Mouse (Mus musculus): ENCODE data around the gene Tcam1. TPM values are rescaled to one million over a fixed set of nuclear protein-coding genes. Genes with fewer than 3 reads are reported as not detected.

Gene Tcam1
- polyA plus RNA-seq (2012; rRNA removed): 0.02 TPM in 1 of 2 replicates, not detected in the other

GRCm38 (mm10) chr11:106276454-106276853 lies at the start of gene Tcam1:
Gene Tcam1 (plus strand): TSS chr11:106276672.

GRCm38 (mm10) chr11:106255685-106256451 lies 20.6 kb upstream of the Tcam1 start, which contains the start of the genes Ftsj3 and Psmc5:
Gene Ftsj3 (minus strand): TSS chr11:106256079.
Gene Psmc5 (plus strand): TSS chr11:106256154.

GRCm38 (mm10) chr11:106272644-106273310 lies 3.7 kb upstream of the Tcam1 start, which contains the start of gene Smarcd2:
Gene Smarcd2 (minus strand): TSS chr11:106272972.

GRCm38 (mm10) chr11:106301765-106302164 lies 25.3 kb downstream of the Tcam1 start, which contains the start of gene Gh:
Gene Gh (minus strand): TSS chr11:106301865.

GRCm38 (mm10) chr11:106314333-106314812 lies 37.9 kb downstream of the Tcam1 start, which contains the start of gene Cd79b:
Gene Cd79b (minus strand): TSS chr11:106314762.

Other genes starting within 250 kb of the Tcam1 start
- gene Dcaf7, start 239.8 kb upstream of the Tcam1 start, polyA plus RNA-seq (2012; rRNA removed): 14.8 and 35.7 TPM in 2 replicates
- gene Taco1, start 210.6 kb upstream of the Tcam1 start, polyA plus RNA-seq (2012; rRNA removed): 5.4 and 5.7 TPM in 2 replicates
- 6.8 and 9.2 TPM in 2 replicates for gene Map3k3, start 192.1 kb upstream of the Tcam1 start, polyA plus RNA-seq (2012; rRNA removed)
- gene Gm10840, start 115.8 kb upstream of the Tcam1 start, polyA plus RNA-seq (2012; rRNA removed): not detected in 2 replicates
- gene Limd2, start 115.8 kb upstream of the Tcam1 start, polyA plus RNA-seq (2012; rRNA removed): 7.9 and 9.8 TPM in 2 replicates
- 7.9 and 8.4 TPM in 2 replicates for gene Strada, start 74.5 kb upstream of the Tcam1 start, polyA plus RNA-seq (2012; rRNA removed)
- 1.7 and 3.5 TPM in 2 replicates for gene Ccdc47, start 60.3 kb upstream of the Tcam1 start, polyA plus RNA-seq (2012; rRNA removed)
- 1.8 and 2.2 TPM in 2 replicates for gene Ddx42, start 59.7 kb upstream of the Tcam1 start, polyA plus RNA-seq (2012; rRNA removed)
- gene Ftsj3, start 20.6 kb upstream of the Tcam1 start, polyA plus RNA-seq (2012; rRNA removed): 4.1 and 4.7 TPM in 2 replicates
- 6.4 and 7.8 TPM in 2 replicates for gene Psmc5, start 20.5 kb upstream of the Tcam1 start, polyA plus RNA-seq (2012; rRNA removed)
- 47.4 and 51.9 TPM in 2 replicates for gene Smarcd2, start 3.7 kb upstream of the Tcam1 start, polyA plus RNA-seq (2012; rRNA removed)
- not detected in 2 replicates for gene Gh, start 25.2 kb downstream of the Tcam1 start, polyA plus RNA-seq (2012; rRNA removed)
- 0.47 and 1.0 TPM in 2 replicates for gene Cd79b, start 38.1 kb downstream of the Tcam1 start, polyA plus RNA-seq (2012; rRNA removed)
- 0.47 and 0.59 TPM in 2 replicates for gene Scn4a, start 76.6 kb downstream of the Tcam1 start, polyA plus RNA-seq (2012; rRNA removed)
- 0.49 and 0.58 TPM in 2 replicates for gene Prr29, start 88.8 kb downstream of the Tcam1 start, polyA plus RNA-seq (2012; rRNA removed)
- 7.3 TPM in 2 replicates for gene Icam2, start 111.4 kb downstream of the Tcam1 start, polyA plus RNA-seq (2012; rRNA removed)
- 12.6 and 30.1 TPM in 2 replicates for gene Ern1, start 211.2 kb downstream of the Tcam1 start, polyA plus RNA-seq (2012; rRNA removed)